Mouse (Mus musculus): ENCODE data around the gene Mcm6.
"Not testable (repeated sequence)": the region's sequence is repeated elsewhere in the genome, so short reads cannot be mapped to it uniquely, and the experiment has no call there.

The Mcm6 gene

DNA sequence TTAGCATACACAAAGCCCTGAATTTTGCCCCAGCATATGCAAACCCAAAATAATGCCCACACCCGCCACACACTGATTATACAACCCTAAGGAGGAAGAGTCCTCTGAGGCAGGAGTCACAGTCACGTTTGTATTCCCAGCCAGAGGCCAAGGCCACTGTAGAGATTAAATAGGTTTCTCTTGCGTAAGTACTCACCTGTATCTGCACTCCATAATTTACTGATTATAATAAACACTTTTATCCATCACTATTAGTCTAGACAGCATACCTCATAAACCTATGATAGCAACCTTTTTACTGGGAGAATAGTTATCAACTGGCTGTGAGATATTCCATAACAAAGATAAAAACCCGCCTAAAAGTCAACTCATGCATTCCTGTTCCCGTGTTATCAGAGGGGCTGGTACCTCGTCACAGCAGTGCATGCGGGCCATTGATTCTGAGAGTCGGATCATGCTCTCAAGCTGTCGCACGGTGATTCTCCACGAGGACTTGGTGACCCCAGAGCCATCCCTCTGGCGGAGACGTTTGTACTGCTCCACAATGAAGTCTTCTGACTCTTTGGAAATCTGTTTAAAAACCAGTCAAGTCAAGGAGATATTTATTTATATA is 21.6 kb downstream of the Mcm6 start:
- no peak for DNase-seq (ENCODE audit: low read depth, low spot score)

DNA sequence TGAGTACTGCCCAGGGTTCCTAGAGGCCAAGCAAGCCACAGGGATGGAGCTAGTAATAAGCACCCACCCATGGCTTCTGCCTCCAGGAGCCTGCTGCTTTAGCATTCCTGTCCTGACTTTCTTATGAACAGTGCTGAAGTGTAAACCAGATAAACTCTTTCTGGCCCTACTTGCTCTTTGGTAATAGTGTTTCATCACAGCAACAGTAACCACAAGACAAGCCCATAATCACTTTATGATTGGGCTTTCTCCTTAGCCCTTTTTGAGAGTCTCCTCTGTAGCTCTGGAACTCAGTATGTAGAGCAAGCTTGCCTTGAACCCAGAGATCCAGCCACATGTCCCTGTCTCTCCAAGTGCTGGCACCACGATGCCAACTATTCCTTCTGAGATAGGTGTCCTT is 29.2 kb downstream of the Mcm6 start:
- no peak for DNase-seq (ENCODE audit: low read depth, low spot score)

DNA sequence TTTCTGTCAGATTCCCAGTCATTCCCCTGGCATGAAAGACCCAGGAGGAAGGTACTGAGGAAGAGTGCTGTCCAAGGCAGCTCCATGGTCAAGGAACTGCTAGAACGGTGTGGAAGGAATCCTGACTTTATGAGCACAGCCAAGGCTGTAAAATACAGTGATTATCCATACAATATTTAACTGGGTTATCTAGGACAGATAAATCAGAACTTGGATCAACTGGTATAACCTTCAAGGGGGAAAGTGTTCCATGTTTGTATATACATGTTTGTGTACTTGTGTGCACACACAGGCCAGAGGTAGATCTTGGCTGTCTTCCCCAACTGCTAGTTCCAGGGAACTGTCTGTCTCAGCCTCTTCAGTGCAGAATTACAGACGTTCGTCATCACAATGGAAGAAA is 31.2 kb downstream of the Mcm6 start, which contains the start of gene Lct:
Gene Lct (minus strand): TSS at position 101 of the 400 bp plus-strand sequence.
- DNase-seq (ENCODE audit: low read depth, low spot score), result no peak

DNA sequence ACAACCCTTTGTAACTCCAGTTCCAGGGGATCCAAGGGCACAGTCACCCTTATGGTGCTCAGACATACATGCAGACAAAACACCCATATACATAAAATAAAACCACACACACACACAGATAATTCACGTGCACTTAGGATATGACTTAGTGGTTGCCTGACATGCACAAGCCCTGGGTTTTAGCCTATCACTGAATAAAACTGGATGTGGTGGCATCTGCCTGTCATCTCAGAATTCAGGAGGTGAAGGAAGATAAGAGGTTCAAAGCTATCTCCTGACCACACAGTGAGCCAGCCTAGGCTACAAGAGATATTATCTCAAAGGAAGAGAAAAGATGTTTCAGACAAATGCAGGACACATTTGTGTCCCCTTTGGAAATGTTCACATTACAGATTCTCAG is 32.3 kb downstream of the Mcm6 start:
- no peak for DNase-seq (ENCODE audit: low read depth, low spot score)

DNA sequence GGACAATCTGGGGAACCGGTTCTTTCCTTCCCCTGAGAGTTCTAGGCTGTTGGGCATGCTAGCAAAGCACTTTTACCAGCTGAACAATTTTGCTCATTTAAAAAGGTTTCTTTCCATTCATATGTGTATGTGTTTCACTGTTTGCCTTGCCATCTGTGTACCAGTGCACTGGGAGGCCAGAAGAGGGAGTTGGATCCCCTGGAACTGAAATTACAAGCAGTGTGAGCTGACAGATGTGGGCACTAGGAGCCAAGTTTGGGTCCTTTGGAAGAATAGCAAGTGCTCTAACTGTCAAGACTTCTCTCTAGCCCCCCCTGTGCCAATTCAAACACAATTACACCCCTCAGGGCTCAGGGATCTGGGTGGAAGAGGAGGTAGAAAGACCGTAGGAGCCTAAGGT is 34.7 kb downstream of the Mcm6 start:
- no peak for DNase-seq (ENCODE audit: low read depth, low spot score)

DNA sequence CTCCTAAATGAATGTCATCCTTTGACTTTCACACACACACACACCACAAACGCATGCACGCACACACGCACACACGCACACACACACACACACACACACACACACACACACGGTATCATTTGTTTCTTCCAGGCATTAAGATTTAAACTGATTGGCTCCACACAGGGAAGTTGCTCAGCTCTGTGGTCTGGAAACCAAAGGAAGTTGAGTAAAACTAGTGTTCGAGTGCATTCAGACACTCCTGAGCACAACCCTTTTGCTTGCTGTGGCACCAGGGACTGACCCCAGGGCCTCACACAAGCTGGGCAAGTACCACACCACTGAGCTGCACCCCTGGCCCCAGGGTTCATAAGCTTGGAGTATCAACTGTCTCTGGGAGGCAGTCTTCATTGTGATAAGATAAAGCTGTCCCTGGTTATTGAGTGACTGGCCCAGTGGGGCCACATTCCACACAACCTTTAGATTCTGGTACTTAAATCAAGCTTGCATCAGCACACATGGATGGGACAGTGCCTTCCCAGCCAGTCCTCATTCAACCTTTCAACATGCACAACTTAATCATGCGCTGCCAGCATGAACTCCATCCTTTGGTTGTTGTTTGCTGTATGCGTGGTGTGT is 36.3 kb downstream of the Mcm6 start:
- DNase-seq (ENCODE audit: low read depth, low spot score), result no peak

DNA sequence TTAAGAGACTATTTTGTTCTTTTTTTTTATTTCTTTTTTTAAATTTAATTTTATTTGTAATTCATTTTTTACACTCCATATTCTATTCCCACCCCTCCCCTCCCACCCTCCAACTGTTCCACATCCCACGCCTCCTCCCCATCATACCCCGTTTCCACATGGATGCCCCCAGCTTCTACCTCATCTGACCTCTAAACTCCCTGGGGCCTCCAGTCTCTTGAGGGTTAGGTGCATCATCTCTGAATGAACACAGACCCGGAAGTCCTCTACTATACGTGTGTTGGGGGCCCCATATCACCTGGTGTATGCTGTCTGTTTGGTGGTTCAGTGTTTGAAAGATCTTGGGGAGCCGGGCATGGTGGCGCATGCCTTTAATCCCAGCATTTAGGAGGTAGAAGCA is 40.2 kb downstream of the Mcm6 start:
- DNase-seq (ENCODE audit: low read depth, low spot score), result not testable (repeated sequence)

DNA sequence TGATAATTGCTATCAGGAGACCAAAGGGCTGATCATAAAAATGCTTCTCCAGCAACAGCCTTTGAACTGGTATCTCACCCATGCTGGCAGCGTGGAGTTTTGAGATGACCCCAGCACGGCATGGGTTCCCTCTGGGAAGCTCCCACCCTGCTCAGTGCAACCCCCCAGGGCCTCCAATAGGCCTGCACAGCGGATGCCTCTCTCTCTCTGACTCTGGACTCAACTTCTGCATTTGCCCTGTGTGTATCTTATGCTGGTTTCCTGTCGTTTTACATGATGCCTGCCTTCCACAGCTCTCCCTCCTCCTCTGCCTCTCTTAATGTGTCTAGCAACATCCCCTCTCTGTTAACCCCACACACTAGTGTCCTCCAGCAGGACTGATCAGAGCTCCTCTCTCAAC is 44.8 kb downstream of the Mcm6 start:
- DNase-seq (ENCODE audit: low read depth, low spot score), result no peak

DNA sequence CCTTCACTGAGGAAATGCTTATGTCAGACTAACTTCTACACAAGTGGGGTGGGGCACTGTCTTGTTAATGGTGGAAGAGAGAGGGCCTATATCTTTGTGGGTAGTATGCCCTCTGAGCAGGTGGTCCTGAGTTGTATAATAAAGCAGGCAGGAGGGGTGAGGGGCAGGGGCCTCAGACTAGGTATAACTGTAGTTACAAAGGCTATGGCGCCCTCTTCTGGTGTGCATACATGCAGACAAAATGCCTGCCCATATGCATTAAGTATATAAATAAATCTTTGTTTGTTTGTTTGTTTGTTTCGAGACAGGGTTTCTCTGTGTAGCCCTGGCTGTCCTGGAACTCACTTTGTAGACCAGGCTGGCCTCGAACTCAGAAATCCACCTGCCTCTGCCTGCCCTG is 50.4 kb downstream of the Mcm6 start:
- no peak for DNase-seq (ENCODE audit: low read depth, low spot score)

DNA sequence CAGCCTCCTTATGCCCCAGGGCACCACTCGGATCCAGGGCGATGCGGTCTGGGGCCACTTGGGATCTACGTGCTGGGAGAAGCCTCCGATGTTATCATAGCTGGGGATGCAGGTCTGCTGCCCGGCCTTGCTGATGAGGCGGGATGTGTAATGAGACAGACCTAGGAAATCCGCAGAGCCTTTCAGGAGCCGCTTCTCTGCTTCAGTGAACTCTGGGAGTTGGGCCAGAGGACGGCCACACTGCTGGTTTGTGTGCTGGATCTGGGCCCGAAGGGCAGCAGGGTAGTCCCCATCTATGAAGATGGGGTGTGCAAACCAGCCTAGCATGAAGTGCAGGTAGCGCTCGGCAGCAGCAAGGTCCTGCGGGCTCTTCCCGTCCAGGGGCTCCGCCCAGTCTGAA is 55.6 kb downstream of the Mcm6 start:
- DNase-seq (ENCODE audit: low read depth, low spot score), result no peak

DNA sequence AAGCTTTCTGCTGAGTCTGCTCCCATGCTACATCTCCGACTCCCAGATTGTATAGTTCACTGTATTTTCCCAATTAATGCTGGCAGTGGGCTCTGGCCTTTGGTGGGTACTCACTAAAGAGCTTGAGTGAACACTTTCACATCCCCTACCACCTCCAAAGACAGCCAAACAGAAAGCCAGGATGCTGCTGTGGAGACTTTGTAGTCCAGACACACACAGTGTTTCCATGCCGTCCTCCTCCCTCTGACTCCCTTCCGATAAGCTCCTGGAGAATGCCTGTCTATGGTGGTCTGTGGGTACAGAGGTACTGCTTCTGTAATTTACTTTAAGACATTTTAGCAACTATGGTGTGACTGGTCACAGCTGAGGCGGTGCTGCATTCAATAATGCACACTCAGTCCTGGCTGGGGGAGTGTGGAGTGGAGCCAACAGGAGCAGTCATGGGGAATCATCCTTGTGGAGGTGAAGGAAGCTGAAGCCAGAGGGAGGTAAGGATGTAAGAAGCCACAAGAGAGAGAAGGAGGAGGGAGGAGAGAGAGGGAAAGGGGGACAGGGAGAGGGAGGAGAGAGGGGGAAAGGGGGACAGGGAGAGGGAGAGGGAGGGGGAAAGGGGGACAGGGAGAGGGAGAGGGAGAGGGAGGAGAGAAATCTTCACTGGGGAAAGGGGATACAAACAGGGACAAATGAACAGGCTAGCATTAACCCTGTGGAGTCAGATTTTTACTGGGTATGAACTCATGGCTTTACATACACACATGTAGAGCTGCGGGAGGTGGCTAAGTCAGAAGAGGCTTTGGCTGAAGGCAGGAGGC is 63.5 kb downstream of the Mcm6 start:
- no peak for DNase-seq (ENCODE audit: low read depth, low spot score)

DNA sequence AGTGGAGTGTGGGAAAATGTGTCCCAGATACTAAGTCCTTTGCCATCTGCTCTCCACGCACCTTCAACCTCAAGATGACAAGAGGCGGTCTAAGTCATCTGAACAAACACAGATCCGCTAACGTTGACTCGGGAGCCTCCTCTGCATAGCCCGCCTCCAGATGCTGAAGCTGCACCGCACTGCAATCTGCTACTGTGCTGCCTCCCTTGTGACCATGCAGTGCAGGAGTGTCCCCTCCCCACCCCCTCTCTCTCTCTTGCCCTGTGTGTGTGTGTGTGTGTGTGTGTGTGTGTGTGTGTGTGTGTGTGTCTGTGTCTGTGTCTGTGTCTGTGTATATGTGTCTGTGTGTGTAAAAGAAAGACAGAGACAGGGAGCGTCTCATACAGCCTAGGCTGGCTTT is 64.2 kb downstream of the Mcm6 start:
- DNase-seq (ENCODE audit: low read depth, low spot score), result no peak

DNA sequence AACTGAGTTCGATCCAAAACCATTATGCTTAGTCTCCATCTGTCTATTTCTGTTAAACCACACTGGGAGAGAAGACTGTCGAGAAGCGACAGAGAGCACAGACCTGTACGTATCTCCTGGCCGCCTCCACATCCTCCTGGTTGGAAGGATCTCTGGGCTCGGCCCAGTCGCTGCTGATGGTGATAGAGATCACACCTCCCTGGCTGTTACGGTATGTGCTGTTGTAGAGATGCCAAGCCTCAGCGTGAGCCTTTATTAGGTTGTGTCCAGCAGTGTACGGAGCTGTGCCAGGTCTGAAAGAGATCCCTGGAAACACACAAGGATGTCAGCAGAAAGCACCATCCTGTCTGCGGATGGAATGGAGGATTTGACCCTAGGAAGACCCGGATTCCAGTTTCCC is 65.9 kb downstream of the Mcm6 start:
- no peak for DNase-seq (ENCODE audit: low read depth, low spot score)

DNA sequence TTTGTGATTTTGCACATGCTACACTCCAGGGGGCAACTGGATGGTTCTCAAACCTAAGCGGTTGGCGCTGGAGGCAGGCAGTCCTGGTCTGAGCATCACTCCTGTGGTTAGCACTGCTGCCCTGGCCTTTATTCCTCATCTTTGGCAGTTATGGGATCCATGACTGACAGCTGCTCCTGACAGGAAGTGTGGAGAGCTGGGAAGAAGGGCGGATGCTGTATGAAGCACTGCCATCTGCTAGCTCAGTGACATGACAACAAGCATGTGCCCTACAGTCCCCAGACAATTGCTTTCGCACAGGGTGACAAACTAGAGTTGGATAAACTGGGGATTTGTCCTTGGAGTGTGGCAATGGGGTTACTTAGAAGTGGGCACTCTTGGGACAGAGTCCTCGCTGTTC is 69.2 kb downstream of the Mcm6 start:
- DNase-seq (ENCODE audit: low read depth, low spot score), result no peak

DNA sequence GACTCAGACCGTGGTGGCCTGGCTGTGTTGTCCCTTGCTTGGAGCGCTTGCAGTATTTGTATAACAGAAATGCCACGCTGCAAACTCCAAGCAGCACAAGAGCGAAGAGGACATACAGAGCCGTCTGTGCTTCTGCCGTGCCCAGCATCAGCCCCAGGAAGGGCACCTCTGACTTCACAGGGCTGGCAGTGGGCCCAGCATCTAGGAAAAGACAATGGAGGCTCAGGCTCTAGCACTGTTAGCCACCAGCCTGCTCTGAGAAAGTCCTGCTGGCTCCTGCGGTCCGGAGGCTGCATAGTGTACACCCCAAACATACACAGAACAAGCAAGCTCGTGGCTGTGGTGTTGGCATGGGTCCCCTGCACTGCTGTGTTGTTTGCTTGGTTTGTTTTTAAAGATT is 74.3 kb downstream of the Mcm6 start:
- no peak for DNase-seq (ENCODE audit: low read depth, low spot score)

DNA sequence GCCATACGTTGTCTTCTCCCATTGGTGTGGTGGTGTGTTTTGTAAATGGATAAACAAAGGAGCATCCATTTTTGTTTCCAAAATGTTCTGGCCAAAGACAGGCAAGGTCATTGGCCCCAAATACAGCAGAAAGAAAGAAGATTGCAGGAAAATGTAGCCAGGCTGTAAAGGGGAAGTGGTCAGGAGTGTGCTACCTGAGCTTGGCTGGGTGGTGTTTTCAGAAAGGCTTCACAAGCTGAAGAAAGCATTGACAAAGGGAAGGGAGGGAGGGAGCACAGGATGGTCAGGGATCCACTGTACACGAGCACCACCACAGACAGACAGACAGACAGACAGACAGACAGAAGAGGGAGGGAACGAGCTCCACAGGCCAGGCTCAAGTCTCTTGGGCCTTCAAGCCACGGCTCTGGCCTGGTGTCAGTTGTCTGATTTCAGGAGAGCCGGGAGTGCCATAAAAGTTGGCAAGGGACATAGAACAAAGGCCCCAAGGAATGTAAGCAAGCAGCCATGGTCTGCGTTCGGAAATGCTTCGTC is 75.2 kb downstream of the Mcm6 start:
- DNase-seq (ENCODE audit: low read depth, low spot score), result no peak

DNA sequence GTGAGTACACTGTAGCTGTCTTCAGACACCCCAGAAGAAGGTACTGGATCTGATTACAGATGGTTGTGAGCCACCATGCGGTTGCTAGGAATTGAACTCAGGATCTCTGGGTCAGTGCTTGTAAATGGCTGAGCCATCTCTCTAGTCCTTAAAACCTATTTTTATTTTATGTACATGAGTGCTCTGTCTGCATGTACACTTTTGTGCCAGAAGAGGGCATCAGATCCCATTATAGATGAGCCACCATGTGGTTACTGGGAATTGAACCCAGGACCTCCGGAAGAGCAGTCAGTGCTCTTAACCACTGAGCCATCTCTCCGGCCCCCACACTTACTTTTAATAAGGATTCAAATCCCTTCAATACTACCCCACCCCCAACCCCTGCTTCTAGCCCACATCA is 76.5 kb downstream of the Mcm6 start:
- DNase-seq (ENCODE audit: low read depth, low spot score), result no peak

DNA sequence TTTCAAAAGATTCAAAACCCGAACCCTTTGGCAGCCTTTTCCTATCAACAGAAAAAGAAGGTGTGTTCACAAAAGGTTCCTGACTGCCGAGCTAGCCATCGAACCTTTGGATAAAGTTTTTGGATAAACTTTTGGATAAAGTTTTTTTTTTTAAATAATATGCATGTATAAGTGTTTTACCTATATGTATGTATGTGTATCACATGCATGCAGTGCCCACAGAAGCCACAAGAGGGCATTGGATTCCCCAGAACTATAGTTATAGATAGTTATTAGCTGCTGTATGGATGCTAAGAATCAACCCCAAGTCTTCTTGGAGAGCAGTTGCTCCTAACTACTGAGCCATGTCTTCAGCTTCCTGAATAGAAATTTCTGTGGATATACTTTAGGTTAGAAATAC is 77.7 kb downstream of the Mcm6 start:
- DNase-seq (ENCODE audit: low read depth, low spot score), result peak; percentile 20
